Mouse (Mus musculus): ENCODE results near the gene Map3k11. TPM values are rescaled to one million over a fixed set of nuclear protein-coding genes. Genes with fewer than 3 reads are reported as not detected.

Gene Map3k11
- polyA plus RNA-seq, 1 experiment from 2014 or later: 22.7 TPM

GRCm38 (mm10) chr19:5728631-5729443 is 40.3 kb downstream of the Map3k11 start:
- Histone ChIP-seq H3K27me3 (no peaks in the 10 kb centered on the region), H3K9me3 (no peaks in the 10 kb centered on the region), H3K36me3 (peaks cover 8% of the 10 kb centered on the region; the same call in 1 of the 2 replicates), H3K4me2 (peak overlapping the region; percentile 78), H3K9ac (peak overlapping the region; percentile 99), H3K4me1 (peaks cover 71% of the 10 kb centered on the region), H3K27ac (peak overlapping the region; percentile 93), H3K4me3 (peak overlapping the region; percentile 97)
- peak; percentile 3; the same call in 1 of the 2 replicates for ATAC-seq (ENCODE audit: insufficient number of reproducible peaks, low FRiP score, low TSS enrichment, low read depth)
- 5% methylated on average over 37 of the region's 37 CpGs for WGBS

DNA sequence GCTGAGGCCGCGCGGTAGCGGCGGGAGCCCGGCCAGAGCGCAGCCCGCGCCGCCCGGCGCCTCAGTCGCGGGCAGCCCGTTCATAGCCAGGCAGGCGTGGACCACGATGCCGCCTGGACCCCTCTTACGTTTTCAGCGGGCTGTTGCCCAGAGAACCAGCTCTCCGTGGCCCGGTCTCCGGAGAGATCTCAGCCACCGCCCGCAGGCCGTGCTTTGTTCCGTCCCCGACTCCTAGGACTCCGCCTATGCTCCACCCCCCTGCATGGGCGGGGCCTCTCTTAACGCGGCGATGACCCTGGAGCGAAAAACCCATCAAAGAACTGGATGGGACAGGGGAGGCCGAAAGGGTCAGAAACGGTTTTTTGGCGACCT is 40.9 kb downstream of the Map3k11 start, which contains the start of gene Fam89b:
Gene Fam89b (minus strand): TSS at position 210 of the 372 bp plus-strand sequence.
- Histone ChIP-seq H3K36me3 (peaks cover 4% of the 10 kb centered on the region; the same call in 1 of the 2 replicates), H3K9me3 (no peaks in the 10 kb centered on the region), H3K4me3 (peak within 1 kb of the TSS; percentile 97), H3K27me3 (no peaks in the 10 kb centered on the region), H3K4me1 (peaks cover 65% of the 10 kb centered on the region), H3K27ac (peak within 1 kb of the TSS; percentile 93), H3K9ac (peak within 1 kb of the TSS; percentile 99), H3K4me2 (peak within 1 kb of the TSS; percentile 78)
- ATAC-seq (ENCODE audit: insufficient number of reproducible peaks, low FRiP score, low TSS enrichment, low read depth): peak; percentile 70
- WGBS: under 1% methylated on average over 37 of the region's 37 CpGs

- Histone ChIP-seq H3K4me2 (peak overlapping the region; percentile 85), H3K9ac (peak overlapping the region; percentile 44; the same call in 1 of the 2 replicates), H3K27ac (no peak overlapping the region; the same call in 1 of the 2 replicates), H3K27me3 (no peaks in the 10 kb centered on the region), H3K4me1 (peaks cover 54% of the 10 kb centered on the region), H3K4me3 (peak overlapping the region; percentile 63), H3K36me3 (no peaks in the 10 kb centered on the region), H3K9me3 (no peaks in the 10 kb centered on the region)
- no peak for ATAC-seq (ENCODE audit: insufficient number of reproducible peaks, low FRiP score, low TSS enrichment, low read depth)
- 73% methylated on average over 29 of the region's 29 CpGs for WGBS
Measured at GRCm38 (mm10) chr19:5730314-5731186, 42.0 kb downstream of the Map3k11 start.

GRCm38 (mm10) chr19:5731264-5731978 is 42.9 kb downstream of the Map3k11 start:
- WGBS: under 1% methylated on average over 47 of the region's 47 CpGs
- ATAC-seq (ENCODE audit: insufficient number of reproducible peaks, low FRiP score, low TSS enrichment, low read depth): peak; percentile 79
- no peaks in the 10 kb centered on the region for H3K9me3 ChIP-seq

DNA sequence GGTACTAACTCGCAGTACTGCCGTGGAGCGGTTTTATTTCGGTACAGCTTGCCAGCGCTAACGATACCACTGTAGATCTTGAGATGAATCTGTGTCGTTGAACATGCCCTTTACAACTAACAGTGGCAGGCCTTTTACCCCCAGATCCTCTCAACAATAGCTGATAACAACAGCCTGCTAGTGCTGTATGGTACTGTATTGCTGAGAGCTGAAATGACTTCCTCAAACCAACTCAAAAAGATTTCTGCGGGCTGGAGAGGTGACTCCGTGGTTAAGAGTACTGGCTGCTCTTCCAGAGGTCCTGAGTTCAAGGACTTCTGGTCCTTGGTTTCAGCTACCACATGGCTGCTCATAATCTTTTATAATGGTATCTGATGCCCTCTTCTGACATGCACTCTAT is 45.8 kb downstream of the Map3k11 start:
- no peak overlapping the region for H3K4me2 ChIP-seq
- no peak for ATAC-seq (ENCODE audit: insufficient number of reproducible peaks, low FRiP score, low TSS enrichment, low read depth)
- H3K9ac ChIP-seq: no peak overlapping the region
- H3K4me3 ChIP-seq: no peak overlapping the region
- peaks cover 25% of the 10 kb centered on the region for H3K4me1 ChIP-seq
- H3K27me3 ChIP-seq: 0 out of 2 replicates have a peak, but pooled peaks cover 3% of the 10 kb centered on the region
- 78% methylated on average over 9 of the region's 9 CpGs for WGBS
- H3K36me3 ChIP-seq: no peaks in the 10 kb centered on the region
- H3K27ac ChIP-seq: no peak overlapping the region
- no peaks in the 10 kb centered on the region for H3K9me3 ChIP-seq

More at GRCm38 (mm10) chr19:5731264-5731978, 42.9 kb downstream of the Map3k11 start:
- no peaks in the 10 kb centered on the region for H3K27me3 ChIP-seq
- H3K27ac ChIP-seq: peak overlapping the region; percentile 50
- no peaks in the 10 kb centered on the region for H3K36me3 ChIP-seq
- peak overlapping the region; percentile 63 for H3K4me3 ChIP-seq
- H3K4me2 ChIP-seq: peak overlapping the region; percentile 85
- H3K4me1 ChIP-seq: peaks cover 45% of the 10 kb centered on the region
- H3K9ac ChIP-seq: peak overlapping the region; percentile 44

DNA sequence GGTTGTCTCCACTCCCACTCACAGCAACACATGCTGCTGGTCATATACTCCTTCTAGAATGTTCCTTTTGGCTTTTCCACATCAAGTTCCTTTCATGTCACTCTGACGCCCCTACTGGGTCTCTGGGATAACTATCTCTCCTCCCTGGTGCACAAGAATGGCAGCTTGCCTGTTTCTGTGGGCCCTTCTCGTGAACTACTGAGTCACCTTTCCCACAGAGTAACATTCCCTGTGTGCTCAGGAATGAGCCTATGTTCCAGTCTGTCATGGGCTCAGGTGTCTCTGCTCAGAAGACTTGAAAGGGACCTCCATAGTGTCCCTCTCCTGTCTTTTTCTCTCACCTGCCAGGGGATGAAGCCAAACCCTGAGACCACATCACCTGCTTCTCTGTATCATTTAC is 50.9 kb downstream of the Map3k11 start:
- Histone ChIP-seq H3K9me3 (no peaks in the 10 kb centered on the region), H3K4me2 (no peak overlapping the region), H3K27ac (peak overlapping the region; percentile 99; the same call in 1 of the 2 replicates), H3K9ac (no peak overlapping the region), H3K4me1 (peaks cover 49% of the 10 kb centered on the region), H3K36me3 (no peaks in the 10 kb centered on the region; the same call in 1 of the 2 replicates), H3K4me3 (no peak overlapping the region), H3K27me3 (0 out of 2 replicates have a peak, but pooled peaks cover 3% of the 10 kb centered on the region)
- no peak for ATAC-seq (ENCODE audit: insufficient number of reproducible peaks, low FRiP score, low TSS enrichment, low read depth)
- WGBS: 61% methylated on average over 2 of the region's 2 CpGs

DNA sequence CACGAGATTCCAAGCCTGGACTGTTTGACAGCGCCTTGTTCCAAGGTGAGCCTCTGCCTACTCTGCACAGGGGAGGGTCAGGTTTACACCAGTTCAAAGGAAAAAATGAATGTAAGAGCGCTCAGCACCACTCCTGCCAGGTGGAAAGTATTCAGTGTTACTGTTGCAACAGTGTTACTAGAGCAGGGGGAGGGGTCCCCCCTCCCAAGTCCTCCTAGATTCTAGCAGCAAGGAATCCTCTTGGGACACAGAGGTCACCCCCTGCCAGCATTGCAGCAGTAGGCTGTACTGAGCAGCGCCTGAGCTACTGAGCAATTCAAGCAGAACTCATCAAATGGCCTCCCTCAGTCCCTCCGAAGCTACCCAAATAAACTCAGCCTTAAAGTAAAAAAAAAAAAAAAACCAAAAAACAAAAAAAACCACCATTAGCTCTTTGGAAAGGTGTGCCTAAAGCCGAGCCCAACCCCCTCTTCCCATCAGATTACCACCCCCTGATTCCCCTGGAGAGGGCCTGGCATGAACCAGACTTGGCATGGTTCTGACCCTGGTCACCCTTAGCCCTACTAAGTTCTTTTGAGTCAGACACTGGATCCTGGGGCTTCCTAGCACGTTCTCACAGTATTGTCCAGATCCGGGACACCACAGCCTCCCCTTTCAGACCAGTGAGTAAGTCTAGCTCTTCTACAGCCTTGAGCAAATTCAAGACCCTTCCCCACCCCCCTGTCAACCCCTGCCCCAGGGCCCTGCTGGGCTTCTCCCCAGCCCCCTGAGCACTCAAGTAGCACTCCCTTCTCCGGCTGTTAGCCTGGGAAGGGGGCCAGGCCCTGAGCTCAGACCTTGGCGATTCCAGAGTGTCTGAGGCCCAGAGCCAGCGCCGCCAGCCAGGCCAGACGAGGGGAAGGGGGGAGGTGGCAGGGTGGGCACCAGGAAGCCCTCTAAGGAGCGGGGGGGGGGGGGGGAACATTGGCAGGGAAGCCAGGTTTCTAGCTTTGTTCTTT is 52.1 kb downstream of the Map3k11 start, which contains the start of gene Ltbp3:
Gene Ltbp3 (plus strand): TSS at position 585 of the 998 bp plus-strand sequence.
- Histone ChIP-seq H3K4me2 (peak within 1 kb of the TSS; percentile 86), H3K27me3 (0 out of 2 replicates have a peak, but pooled peaks cover 3% of the 10 kb centered on the region), H3K4me3 (peak within 1 kb of the TSS; percentile 81), H3K4me1 (peaks cover 61% of the 10 kb centered on the region), H3K27ac (peak within 1 kb of the TSS; percentile 99), H3K9me3 (no peaks in the 10 kb centered on the region), H3K36me3 (no peaks in the 10 kb centered on the region; the same call in 1 of the 2 replicates), H3K9ac (peak within 1 kb of the TSS; percentile 89)
- ATAC-seq (ENCODE audit: insufficient number of reproducible peaks, low FRiP score, low TSS enrichment, low read depth): peak; percentile 73
- WGBS: 22% methylated on average over 14 of the region's 14 CpGs

GRCm38 (mm10) chr19:5741641-5742240 is 53.2 kb downstream of the Map3k11 start:
- Histone ChIP-seq H3K27me3 (0 out of 2 replicates have a peak, but pooled peaks cover under 1% of the 10 kb centered on the region), H3K4me3 (peak overlapping the region; percentile 81), H3K4me2 (peak overlapping the region; percentile 86), H3K27ac (peak overlapping the region; percentile 99), H3K9me3 (no peaks in the 10 kb centered on the region), H3K9ac (peak overlapping the region; percentile 89), H3K4me1 (peaks cover 67% of the 10 kb centered on the region), H3K36me3 (no peaks in the 10 kb centered on the region; the same call in 1 of the 2 replicates)
- peak; percentile 77 for ATAC-seq (ENCODE audit: insufficient number of reproducible peaks, low FRiP score, low TSS enrichment, low read depth)
- under 1% methylated on average over 55 of the region's 55 CpGs for WGBS

DNA sequence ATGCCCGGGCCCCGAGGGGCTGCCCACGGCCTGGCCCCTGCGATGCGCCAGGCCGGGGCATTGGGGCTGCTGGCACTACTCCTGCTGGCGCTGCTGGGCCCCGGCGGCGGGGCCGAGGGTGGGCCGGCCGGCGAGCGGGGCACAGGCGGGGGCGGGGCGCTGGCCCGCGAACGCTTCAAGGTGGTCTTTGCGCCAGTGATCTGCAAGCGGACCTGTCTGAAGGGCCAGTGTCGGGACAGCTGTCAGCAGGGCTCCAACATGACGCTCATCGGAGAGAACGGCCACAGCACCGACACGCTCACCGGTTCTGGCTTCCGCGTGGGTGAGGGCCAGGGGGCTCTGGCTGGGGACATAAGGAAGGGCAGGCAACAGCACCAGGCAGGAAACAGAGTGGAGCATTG is 53.7 kb downstream of the Map3k11 start:
- Histone ChIP-seq H3K4me2 (peak overlapping the region; percentile 86), H3K27ac (peak overlapping the region; percentile 99), H3K27me3 (no peaks in the 10 kb centered on the region), H3K4me1 (peaks cover 67% of the 10 kb centered on the region), H3K4me3 (peak overlapping the region; percentile 81), H3K36me3 (peaks cover under 1% of the 10 kb centered on the region; the same call in 1 of the 2 replicates), H3K9me3 (no peaks in the 10 kb centered on the region), H3K9ac (peak overlapping the region; percentile 89)
- no peak for ATAC-seq (ENCODE audit: insufficient number of reproducible peaks, low FRiP score, low TSS enrichment, low read depth)
- 1% methylated on average over 32 of the region's 32 CpGs for WGBS

GRCm38 (mm10) chr19:5743576-5743975 is 55.0 kb downstream of the Map3k11 start:
- peaks cover 67% of the 10 kb centered on the region for H3K4me1 ChIP-seq
- H3K27ac ChIP-seq: no peak overlapping the region
- H3K36me3 ChIP-seq: peaks cover 12% of the 10 kb centered on the region
- H3K4me2 ChIP-seq: peak overlapping the region; percentile 86
- no peaks in the 10 kb centered on the region for H3K9me3 ChIP-seq
- H3K4me3 ChIP-seq: peak overlapping the region; percentile 81
- H3K9ac ChIP-seq: 0 out of 2 replicates have a peak overlapping the region, but pooled peaks have one; percentile 11
- WGBS: 62% methylated on average over 5 of the region's 5 CpGs
- peaks cover 2% of the 10 kb centered on the region; the same call in 1 of the 2 replicates for H3K27me3 ChIP-seq
- ATAC-seq (ENCODE audit: insufficient number of reproducible peaks, low FRiP score, low TSS enrichment, low read depth): no peak

Measured in limb, embryonic 15.5 days (tissue).